Mouse (Mus musculus): ENCODE data around the gene Gm13288. TPM values are rescaled to one million over a fixed set of nuclear protein-coding genes. Genes with fewer than 3 reads are reported as not detected.

Gene Gm13288
- polyA plus RNA-seq (2014; fragmentation: Illumina TruSeq; extraction: RNeasy Lipid Tissue Mini Kit (QIAGEN cat#74804); ENCODE audit: low read depth, low replicate concordance) = not detected

DNA sequence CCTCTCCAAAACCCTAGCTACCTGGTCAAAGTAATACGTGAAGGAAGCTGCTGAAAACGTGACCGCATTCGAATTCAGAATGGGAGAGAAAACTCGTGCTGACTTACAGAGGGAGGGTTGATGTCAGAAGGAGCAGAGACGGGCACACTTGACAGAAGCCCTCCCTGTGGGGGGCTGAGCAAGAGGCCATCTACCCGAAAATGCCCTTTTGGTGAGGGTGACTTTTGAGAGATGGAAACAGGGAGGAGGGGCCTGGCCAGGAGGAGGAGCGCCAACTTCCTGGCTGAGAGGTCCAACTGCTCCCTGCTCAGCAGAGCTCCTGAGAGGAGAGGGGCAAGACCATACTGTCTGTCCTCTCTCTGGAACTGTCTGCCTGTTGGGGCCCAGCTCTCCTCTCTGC is at the start of gene Gm13288:
Gene Gm13288 (plus strand): TSS at position 301 of the 400 bp plus-strand sequence.

DNA sequence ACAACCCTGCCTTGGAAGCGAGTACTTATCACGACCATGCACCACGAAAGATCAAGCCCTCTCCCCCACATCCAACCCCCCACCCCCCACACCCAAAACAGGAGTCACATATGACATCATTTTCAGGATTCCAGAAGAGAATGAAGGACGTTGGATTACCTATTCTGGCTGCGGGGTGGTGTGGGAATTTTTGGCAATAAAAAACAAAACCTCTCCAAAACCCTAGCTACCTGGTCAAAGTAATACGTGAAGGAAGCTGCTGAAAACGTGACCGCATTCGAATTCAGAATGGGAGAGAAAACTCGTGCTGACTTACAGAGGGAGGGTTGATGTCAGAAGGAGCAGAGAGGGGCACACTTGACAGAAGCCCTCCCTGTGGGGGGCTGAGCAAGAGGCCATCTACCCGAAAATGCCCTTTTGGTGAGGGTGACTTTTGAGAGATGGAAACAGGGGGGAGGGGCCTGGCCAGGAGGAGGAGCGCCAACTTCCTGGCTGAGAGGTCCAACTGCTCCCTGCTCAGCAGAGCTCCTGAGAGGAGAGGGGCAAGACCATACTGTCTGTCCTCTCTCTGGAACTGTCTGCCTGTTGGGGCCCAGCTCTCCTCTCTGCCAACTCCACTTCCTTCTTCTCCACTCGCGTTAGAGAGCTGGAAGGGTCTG is 45.6 kb upstream of the Gm13288 start, which contains the start of gene Gm13283:
Gene Gm13283 (plus strand): TSS at position 510 of the 659 bp plus-strand sequence.

DNA sequence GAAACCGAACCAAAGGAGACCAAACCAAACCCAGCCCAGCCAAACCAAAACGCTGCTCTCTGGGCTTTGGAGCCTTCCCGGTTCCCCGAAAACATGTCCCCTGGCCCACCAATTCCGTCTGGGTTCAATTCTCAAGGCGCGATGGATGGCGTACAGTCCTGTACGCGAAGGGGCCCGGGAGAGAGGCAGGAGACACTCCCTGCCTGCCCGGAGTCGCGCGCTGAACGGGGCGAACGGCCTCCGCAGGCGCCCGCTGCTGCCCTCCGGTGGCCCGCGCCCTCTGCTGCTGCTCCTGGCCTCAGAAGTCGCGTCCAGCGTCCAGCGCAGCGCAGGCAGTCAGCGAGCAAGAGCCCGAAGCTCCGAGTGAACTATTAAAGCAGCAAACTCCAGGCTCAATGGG is 31.8 kb upstream of the Gm13288 start, which contains the start of gene Gm13290:
Gene Gm13290 (plus strand): TSS at position 301 of the 400 bp plus-strand sequence.

DNA sequence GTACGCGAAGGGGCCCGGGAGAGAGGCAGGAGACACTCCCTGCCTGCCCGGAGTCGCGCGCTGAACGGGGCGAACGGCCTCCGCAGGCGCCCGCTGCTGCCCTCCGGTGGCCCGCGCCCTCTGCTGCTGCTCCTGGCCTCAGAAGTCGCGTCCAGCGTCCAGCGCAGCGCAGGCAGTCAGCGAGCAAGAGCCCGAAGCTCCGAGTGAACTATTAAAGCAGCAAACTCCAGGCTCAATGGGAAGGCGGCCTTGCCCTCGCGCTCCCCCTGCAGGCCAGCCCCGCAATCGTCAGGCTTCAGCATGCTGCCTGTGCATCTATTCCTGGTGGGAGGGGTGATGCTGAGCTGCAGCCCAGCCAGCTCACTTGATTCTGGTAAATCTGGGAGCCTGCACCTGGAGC is 28.7 kb upstream of the Gm13288 start, which contains the start of gene Gm13289:
Gene Gm13289 (plus strand): TSS at position 301 of the 400 bp plus-strand sequence.

DNA sequence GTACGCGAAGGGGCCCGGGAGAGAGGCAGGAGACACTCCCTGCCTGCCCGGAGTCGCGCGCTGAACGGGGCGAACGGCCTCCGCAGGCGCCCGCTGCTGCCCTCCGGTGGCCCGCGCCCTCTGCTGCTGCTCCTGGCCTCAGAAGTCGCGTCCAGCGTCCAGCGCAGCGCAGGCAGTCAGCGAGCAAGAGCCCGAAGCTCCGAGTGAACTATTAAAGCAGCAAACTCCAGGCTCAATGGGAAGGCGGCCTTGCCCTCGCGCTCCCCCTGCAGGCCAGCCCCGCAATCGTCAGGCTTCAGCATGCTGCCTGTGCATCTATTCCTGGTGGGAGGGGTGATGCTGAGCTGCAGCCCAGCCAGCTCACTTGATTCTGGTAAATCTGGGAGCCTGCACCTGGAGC is 25.8 kb upstream of the Gm13288 start, which contains the start of gene Gm13272:
Gene Gm13272 (plus strand): TSS at position 301 of the 400 bp plus-strand sequence.

DNA sequence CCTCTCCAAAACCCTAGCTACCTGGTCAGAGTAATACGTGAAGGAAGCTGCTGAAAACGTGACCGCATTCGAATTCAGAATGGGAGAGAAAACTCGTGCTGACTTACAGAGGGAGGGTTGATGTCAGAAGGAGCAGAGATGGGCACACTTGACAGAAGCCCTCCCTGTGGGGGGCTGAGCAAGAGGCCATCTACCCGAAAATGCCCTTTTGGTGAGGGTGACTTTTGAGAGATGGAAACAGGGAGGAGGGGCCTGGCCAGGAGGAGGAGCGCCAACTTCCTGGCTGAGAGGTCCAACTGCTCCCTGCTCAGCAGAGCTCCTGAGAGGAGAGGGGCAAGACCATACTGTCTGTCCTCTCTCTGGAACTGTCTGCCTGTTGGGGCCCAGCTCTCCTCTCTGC is 23.5 kb upstream of the Gm13288 start, which contains the start of gene Ifnz:
Gene Ifnz (plus strand): TSS at position 301 of the 400 bp plus-strand sequence.

DNA sequence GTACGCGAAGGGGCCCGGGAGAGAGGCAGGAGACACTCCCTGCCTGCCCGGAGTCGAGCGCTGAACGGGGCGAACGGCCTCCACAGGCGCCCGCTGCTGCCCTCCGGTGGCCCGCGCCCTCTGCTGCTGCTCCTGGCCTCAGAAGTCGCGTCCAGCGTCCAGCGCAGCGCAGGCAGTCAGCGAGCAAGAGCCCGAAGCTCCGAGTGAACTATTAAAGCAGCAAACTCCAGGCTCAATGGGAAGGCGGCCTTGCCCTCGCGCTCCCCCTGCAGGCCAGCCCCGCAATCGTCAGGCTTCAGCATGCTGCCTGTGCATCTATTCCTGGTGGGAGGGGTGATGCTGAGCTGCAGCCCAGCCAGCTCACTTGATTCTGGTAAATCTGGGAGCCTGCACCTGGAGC is 19.9 kb upstream of the Gm13288 start, which contains the start of gene Gm13276:
Gene Gm13276 (plus strand): TSS at position 301 of the 400 bp plus-strand sequence.

DNA sequence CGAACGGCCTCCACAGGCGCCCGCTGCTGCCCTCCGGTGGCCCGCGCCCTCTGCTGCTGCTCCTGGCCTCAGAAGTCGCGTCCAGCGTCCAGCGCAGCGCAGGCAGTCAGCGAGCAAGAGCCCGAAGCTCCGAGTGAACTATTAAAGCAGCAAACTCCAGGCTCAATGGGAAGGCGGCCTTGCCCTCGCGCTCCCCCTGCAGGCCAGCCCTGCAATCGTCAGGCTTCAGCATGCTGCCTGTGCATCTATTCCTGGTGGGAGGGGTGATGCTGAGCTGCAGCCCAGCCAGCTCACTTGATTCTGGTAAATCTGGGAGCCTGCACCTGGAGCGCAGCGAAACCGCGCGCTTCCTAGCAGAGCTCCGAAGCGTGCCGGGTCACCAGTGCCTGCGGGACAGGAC is 16.9 kb upstream of the Gm13288 start, which contains the start of gene Gm13277:
Gene Gm13277 (plus strand): TSS at position 231 of the 400 bp plus-strand sequence.

DNA sequence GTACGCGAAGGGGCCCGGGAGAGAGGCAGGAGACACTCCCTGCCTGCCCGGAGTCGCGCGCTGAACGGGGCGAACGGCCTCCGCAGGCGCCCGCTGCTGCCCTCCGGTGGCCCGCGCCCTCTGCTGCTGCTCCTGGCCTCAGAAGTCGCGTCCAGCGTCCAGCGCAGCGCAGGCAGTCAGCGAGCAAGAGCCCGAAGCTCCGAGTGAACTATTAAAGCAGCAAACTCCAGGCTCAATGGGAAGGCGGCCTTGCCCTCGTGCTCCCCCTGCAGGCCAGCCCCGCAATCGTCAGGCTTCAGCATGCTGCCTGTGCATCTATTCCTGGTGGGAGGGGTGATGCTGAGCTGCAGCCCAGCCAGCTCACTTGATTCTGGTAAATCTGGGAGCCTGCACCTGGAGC is 14.1 kb upstream of the Gm13288 start, which contains the start of gene Gm13278:
Gene Gm13278 (plus strand): TSS at position 301 of the 400 bp plus-strand sequence.

DNA sequence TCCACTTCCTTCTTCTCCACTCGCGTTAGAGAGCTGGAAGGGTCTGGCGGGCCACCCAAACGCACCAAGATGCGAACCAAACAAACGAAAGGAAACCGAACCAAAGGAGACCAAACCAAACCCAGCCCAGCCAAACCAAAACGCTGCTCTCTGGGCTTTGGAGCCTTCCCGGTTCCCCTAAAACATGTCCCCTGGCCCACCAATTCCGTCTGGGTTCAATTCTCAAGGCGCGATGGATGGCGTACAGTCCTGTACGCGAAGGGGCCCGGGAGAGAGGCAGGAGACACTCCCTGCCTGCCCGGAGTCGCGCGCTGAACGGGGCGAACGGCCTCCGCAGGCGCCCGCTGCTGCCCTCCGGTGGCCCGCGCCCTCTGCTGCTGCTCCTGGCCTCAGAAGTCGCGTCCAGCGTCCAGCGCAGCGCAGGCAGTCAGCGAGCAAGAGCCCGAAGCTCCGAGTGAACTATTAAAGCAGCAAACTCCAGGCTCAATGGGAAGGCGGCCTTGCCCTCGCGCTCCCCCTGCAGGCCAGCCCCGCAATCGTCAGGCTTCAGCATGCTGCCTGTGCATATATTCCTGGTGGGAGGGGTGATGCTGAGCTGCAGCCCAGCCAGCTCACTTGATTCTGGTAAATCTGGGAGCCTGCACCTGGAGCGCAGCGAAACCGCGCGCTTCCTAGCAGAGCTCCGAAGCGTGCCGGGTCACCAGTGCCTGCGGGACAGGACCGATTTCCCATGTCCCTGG is 11.2 kb upstream of the Gm13288 start, which contains the start of gene Gm13275:
Gene Gm13275 (plus strand): TSS at position 552 of the 740 bp plus-strand sequence.

DNA sequence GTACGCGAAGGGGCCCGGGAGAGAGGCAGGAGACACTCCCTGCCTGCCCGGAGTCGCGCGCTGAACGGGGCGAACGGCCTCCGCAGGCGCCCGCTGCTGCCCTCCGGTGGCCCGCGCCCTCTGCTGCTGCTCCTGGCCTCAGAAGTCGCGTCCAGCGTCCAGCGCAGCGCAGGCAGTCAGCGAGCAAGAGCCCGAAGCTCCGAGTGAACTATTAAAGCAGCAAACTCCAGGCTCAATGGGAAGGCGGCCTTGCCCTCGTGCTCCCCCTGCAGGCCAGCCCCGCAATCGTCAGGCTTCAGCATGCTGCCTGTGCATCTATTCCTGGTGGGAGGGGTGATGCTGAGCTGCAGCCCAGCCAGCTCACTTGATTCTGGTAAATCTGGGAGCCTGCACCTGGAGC is 8.2 kb upstream of the Gm13288 start, which contains the start of gene Gm13279:
Gene Gm13279 (plus strand): TSS at position 301 of the 400 bp plus-strand sequence.

DNA sequence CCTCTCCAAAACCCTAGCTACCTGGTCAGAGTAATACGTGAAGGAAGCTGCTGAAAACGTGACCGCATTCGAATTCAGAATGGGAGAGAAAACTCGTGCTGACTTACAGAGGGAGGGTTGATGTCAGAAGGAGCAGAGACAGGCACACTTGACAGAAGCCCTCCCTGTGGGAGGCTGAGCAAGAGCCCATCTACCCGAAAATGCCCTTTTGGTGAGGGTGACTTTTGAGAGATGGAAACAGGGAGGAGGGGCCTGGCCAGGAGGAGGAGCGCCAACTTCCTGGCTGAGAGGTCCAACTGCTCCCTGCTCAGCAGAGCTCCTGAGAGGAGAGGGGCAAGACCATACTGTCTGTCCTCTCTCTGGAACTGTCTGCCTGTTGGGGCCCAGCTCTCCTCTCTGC is 6.0 kb upstream of the Gm13288 start, which contains the start of gene Gm13285:
Gene Gm13285 (plus strand): TSS at position 301 of the 400 bp plus-strand sequence.

DNA sequence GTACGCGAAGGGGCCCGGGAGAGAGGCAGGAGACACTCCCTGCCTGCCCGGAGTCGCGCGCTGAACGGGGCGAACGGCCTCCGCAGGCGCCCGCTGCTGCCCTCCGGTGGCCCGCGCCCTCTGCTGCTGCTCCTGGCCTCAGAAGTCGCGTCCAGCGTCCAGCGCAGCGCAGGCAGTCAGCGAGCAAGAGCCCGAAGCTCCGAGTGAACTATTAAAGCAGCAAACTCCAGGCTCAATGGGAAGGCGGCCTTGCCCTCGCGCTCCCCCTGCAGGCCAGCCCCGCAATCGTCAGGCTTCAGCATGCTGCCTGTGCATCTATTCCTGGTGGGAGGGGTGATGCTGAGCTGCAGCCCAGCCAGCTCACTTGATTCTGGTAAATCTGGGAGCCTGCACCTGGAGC is 2.4 kb upstream of the Gm13288 start, which contains the start of gene Gm13287:
Gene Gm13287 (plus strand): TSS at position 301 of the 400 bp plus-strand sequence.

DNA sequence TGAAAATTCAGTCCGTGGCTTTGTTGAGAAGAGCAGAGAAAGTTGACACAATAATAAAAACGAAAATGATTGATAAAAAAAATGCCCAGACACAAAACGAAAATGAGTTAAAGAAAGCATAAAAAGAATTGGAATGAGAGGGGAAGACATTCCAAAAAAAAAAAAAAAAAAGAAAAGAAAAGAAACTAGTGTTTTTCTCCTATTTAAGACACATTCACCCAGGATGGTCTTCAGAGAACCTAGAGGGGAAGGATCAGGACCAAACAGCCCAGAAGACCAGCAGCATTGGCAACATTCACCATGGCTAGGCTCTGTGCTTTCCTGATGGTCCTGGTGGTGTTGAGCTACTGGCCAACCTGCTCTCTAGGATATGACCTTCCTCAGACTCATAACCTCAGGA is 10.6 kb downstream of the Gm13288 start, which contains the start of gene Ifna7:
Gene Ifna7 (plus strand): TSS at position 301 of the 400 bp plus-strand sequence.

DNA sequence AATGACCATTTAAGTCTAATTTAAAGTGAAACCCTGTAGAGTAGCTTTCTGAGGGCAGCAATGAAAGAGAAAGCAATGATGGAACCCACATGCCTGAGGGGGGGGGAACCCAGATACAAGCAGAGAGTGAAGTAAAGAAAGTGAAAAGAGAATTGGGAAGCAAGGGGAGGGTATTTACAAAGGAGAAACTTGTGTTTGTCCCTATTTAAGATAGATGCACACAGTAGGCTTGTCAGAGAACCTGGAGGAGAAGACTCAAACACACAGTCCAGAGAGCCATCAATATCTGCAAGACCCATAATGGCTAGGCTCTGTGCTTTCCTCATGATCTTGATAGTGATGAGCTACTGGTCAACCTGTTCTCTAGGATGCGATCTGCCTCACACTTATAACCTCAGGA is 14.3 kb downstream of the Gm13288 start, which contains the start of gene Ifna11:
Gene Ifna11 (plus strand): TSS at position 301 of the 400 bp plus-strand sequence.

DNA sequence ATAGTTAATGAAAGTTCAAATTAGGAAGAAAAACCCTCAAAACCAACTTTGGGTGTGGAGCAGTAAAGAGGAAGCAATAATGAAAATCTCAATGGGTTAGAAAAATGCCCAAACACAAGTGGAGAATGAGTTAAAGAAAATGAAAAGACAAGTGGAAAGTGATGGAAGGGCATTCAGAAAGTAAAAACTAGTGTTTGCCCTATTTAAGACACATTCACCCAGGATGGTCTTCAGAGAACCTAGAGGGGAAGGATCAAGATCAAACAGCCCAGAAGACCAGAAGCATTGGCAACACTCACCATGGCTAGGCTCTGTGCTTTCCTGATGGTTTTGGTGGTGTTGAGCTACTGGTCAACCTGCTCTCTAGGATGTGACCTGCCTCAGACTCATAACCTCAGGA is 21.8 kb downstream of the Gm13288 start, which contains the start of gene Ifna6:
Gene Ifna6 (plus strand): TSS at position 301 of the 400 bp plus-strand sequence.

DNA sequence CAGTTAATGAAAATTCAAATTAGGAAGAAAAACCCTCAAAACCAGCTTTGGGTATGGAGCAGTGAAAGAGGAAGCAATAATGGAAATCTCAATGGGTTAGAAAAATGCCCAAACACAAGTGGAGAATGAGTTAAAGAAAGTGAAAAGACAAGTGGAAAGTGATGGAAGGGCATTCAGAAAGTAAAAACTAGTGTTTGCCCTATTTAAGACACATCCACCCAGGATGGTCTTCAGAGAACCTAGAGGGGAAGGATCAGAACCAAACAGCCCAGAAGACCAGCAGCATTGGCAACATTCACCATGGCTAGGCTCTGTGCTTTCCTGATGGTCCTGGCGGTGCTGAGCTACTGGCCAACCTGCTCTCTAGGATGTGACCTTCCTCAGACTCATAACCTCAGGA is 29.9 kb downstream of the Gm13288 start, which contains the start of gene Ifna5:
Gene Ifna5 (plus strand): TSS at position 301 of the 400 bp plus-strand sequence.

DNA sequence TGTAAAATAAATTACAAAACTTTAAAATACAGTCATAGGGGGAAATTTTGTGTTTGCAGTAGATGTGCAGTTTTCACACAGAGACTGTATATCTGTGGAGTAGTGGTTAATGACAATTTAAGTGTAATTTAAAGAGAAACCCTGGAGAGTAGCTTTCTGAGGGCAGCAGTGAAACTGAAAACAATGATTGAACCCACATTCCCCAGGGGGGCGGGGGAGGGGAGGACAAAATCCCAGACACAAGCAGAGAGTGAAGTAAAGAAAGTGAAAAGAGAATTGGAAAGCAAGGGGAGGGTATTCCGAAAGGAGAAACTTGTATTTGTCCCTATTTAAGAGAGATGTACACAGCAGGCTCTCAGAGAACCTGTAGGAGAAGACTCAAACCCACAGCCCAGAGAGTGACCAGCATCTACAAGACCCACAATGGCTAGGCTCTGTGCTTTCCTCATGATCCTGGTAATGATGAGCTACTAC is 36.1 kb downstream of the Gm13288 start, which contains the start of gene Ifna4:
Gene Ifna4 (plus strand): TSS at position 424 of the 474 bp plus-strand sequence.

DNA sequence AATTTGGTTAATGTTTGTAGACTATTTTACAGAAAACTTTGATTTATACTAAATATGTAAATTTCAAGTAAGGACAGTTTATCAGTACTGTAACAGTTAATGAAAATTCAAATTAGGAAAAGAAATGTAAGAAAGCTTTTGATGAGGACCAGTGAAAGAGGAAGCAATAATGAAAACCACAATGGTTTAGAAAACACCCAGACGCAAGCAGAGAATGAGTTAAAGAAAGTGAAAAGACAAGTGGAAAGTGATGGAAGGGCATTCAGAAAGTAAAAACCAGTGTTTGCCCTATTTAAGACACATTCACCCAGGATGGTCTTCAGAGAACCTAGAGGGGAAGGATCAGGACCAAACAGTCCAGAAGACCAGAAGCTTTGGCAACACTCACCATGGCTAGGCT is 44.4 kb downstream of the Gm13288 start, which contains the start of gene Ifna1:
Gene Ifna1 (plus strand): TSS at position 390 of the 400 bp plus-strand sequence.

